Mouse (Mus musculus): ENCODE measurements around the gene Dok4. TPM values are rescaled to one million over a fixed set of nuclear protein-coding genes. Genes with fewer than 3 reads are reported as not detected.

Dok4 gene
- polyA plus RNA-seq, 1 experiment: 5.3 TPM

- Histone ChIP-seq H3K36me3 (ENCODE audit: control insufficient read depth, insufficient read depth, low read length) (no peaks in the 10 kb centered on the region), H3K27ac (ENCODE audit: insufficient read depth, low read length) (no peak overlapping the region), H3K4me3 (ENCODE audit: extremely low read depth, insufficient read depth, insufficient read length) (no peak overlapping the region), H3K4me1 (ENCODE audit: control insufficient read depth, insufficient read depth, insufficient read length) (peaks cover 30% of the 10 kb centered on the region), H3K27me3 (ENCODE audit: control insufficient read depth, insufficient read depth, low read length) (peaks cover 9% of the 10 kb centered on the region)
- 69% methylated on average over 3 of the region's 3 CpGs for WGBS
- TF ChIP-seq POLR2A (IDR thresholded peaks at IDR 0.05; ENCODE audit: low read depth, low read length): no peak
- TF ChIP-seq CTCF (IDR thresholded peaks at IDR 0.05; ENCODE audit: extremely low read depth, insufficient read depth, insufficient read length, insufficient replicate concordance): no peak
- DNase-seq (ENCODE audit: low read depth in 1 of 2, low spot score in 2 of 2): no peak
Observed at GRCm38 (mm10) chr8:94872156-94872555, 4.0 kb downstream of the Dok4 start.

- Histone ChIP-seq H3K27ac (ENCODE audit: insufficient read depth, low read length) (no peak overlapping the region), H3K4me3 (ENCODE audit: extremely low read depth, insufficient read depth, insufficient read length) (peak overlapping the region; percentile 20; the same call in 1 of the 2 replicates), H3K27me3 (ENCODE audit: control insufficient read depth, insufficient read depth, low read length) (peaks cover 9% of the 10 kb centered on the region), H3K4me1 (ENCODE audit: control insufficient read depth, insufficient read depth, insufficient read length) (peaks cover 25% of the 10 kb centered on the region), H3K36me3 (ENCODE audit: control insufficient read depth, insufficient read depth, low read length) (no peaks in the 10 kb centered on the region)
- no peak for DNase-seq (ENCODE audit: low read depth in 1 of 2, low spot score in 2 of 2)
- TF ChIP-seq POLR2A (IDR thresholded peaks at IDR 0.05; ENCODE audit: low read depth, low read length) (no peak), CTCF (IDR thresholded peaks at IDR 0.05; ENCODE audit: extremely low read depth, insufficient read depth, insufficient read length, insufficient replicate concordance) (no peak)
- WGBS: 7% methylated on average over 7 of the region's 7 CpGs
Observed at GRCm38 (mm10) chr8:94871108-94871894, 4.8 kb downstream of the Dok4 start.

GRCm38 (mm10) chr8:94870474-94871107, 5.5 kb downstream of the Dok4 start:
- Histone ChIP-seq H3K27me3 (ENCODE audit: control insufficient read depth, insufficient read depth, low read length) (peaks cover 9% of the 10 kb centered on the region), H3K36me3 (ENCODE audit: control insufficient read depth, insufficient read depth, low read length) (no peaks in the 10 kb centered on the region), H3K4me1 (ENCODE audit: control insufficient read depth, insufficient read depth, insufficient read length) (peaks cover 19% of the 10 kb centered on the region), H3K4me3 (ENCODE audit: extremely low read depth, insufficient read depth, insufficient read length) (peak overlapping the region; percentile 20; the same call in 1 of the 2 replicates), H3K27ac (ENCODE audit: insufficient read depth, low read length) (no peak overlapping the region)
- TF ChIP-seq CTCF (IDR thresholded peaks at IDR 0.05; ENCODE audit: extremely low read depth, insufficient read depth, insufficient read length, insufficient replicate concordance): no peak
- no peak for TF ChIP-seq POLR2A (IDR thresholded peaks at IDR 0.05; ENCODE audit: low read depth, low read length)
- no peak for DNase-seq (ENCODE audit: low read depth in 1 of 2, low spot score in 2 of 2)
- 6% methylated on average over 22 of the region's 22 CpGs for WGBS

- Histone ChIP-seq H3K4me1 (ENCODE audit: control insufficient read depth, insufficient read depth, insufficient read length) (peaks cover 13% of the 10 kb centered on the region; the same call in 1 of the 2 replicates), H3K36me3 (ENCODE audit: control insufficient read depth, insufficient read depth, low read length) (no peaks in the 10 kb centered on the region), H3K27me3 (ENCODE audit: control insufficient read depth, insufficient read depth, low read length) (peaks cover 5% of the 10 kb centered on the region; the same call in 1 of the 2 replicates), H3K4me3 (ENCODE audit: extremely low read depth, insufficient read depth, insufficient read length) (no peak overlapping the region), H3K27ac (ENCODE audit: insufficient read depth, low read length) (no peak overlapping the region)
- DNase-seq (ENCODE audit: low read depth in 1 of 2, low spot score in 2 of 2): no peak
- no peak for TF ChIP-seq CTCF (IDR thresholded peaks at IDR 0.05; ENCODE audit: extremely low read depth, insufficient read depth, insufficient read length, insufficient replicate concordance)
- TF ChIP-seq POLR2A (IDR thresholded peaks at IDR 0.05; ENCODE audit: low read depth, low read length): no peak
- 63% methylated on average over 4 of the region's 4 CpGs for WGBS
Observed at GRCm38 (mm10) chr8:94870003-94870402, 6.1 kb downstream of the Dok4 start.

GRCm38 (mm10) chr8:94869146-94869545, 7.0 kb downstream of the Dok4 start:
- no peak overlapping the region for H3K27ac ChIP-seq (ENCODE audit: insufficient read depth, low read length)
- peaks cover 4% of the 10 kb centered on the region for H3K36me3 ChIP-seq (ENCODE audit: control insufficient read depth, insufficient read depth, low read length)
- 90% methylated on average over 7 of the region's 7 CpGs for WGBS
- DNase-seq (ENCODE audit: low read depth in 1 of 2, low spot score in 2 of 2): no peak
- H3K4me3 ChIP-seq (ENCODE audit: extremely low read depth, insufficient read depth, insufficient read length): no peak overlapping the region
- TF ChIP-seq CTCF (IDR thresholded peaks at IDR 0.05; ENCODE audit: extremely low read depth, insufficient read depth, insufficient read length, insufficient replicate concordance) (no peak), POLR2A (IDR thresholded peaks at IDR 0.05; ENCODE audit: low read depth, low read length) (no peak)
- H3K4me1 ChIP-seq (ENCODE audit: control insufficient read depth, insufficient read depth, insufficient read length): peaks cover 11% of the 10 kb centered on the region; the same call in 1 of the 2 replicates
- H3K27me3 ChIP-seq (ENCODE audit: control insufficient read depth, insufficient read depth, low read length): peaks cover 5% of the 10 kb centered on the region; the same call in 1 of the 2 replicates

GRCm38 (mm10) chr8:94866921-94867320, 9.2 kb downstream of the Dok4 start:
- Histone ChIP-seq H3K4me3 (ENCODE audit: extremely low read depth, insufficient read depth, insufficient read length) (no peak overlapping the region), H3K27me3 (ENCODE audit: control insufficient read depth, insufficient read depth, low read length) (peaks cover 5% of the 10 kb centered on the region; the same call in 1 of the 2 replicates), H3K36me3 (ENCODE audit: control insufficient read depth, insufficient read depth, low read length) (peaks cover 14% of the 10 kb centered on the region), H3K27ac (ENCODE audit: insufficient read depth, low read length) (no peak overlapping the region), H3K4me1 (ENCODE audit: control insufficient read depth, insufficient read depth, insufficient read length) (peaks cover 11% of the 10 kb centered on the region; the same call in 1 of the 2 replicates)
- no peak for TF ChIP-seq POLR2A (IDR thresholded peaks at IDR 0.05; ENCODE audit: low read depth, low read length)
- no peak for TF ChIP-seq CTCF (IDR thresholded peaks at IDR 0.05; ENCODE audit: extremely low read depth, insufficient read depth, insufficient read length, insufficient replicate concordance)
- no peak for DNase-seq (ENCODE audit: low read depth in 1 of 2, low spot score in 2 of 2)
- 88% methylated on average over 9 of the region's 9 CpGs for WGBS
